Mouse (Mus musculus) skeletal muscle tissue, adult 2 months (tissue): ENCODE measurements at regions not wholly inside any gene's neighbourhood (a gene's known extent, or its start where the extent isn't known, plus 50 kb on each side); places are given as distances from the start of the nearest gene placed in this dataset.

Experiments
- DNase-seq: peaks from one replicate; pipeline ENCODE4 v3.0.0-alpha.2; 2012; ENCODE audit warnings: low read depth, low spot score

- no peak for DNase-seq
Measured at GRCm38 (mm10) chr1:61316736-61317135, 321.9 kb upstream of the Pard3b start.

GRCm38 (mm10) chr1:61318042-61318441, 320.6 kb upstream of the Pard3b start:
- DNase-seq: no peak

- DNase-seq: no peak
Measured at GRCm38 (mm10) chr1:61321513-61322145, 317.0 kb upstream of the Pard3b start.

- no peak for DNase-seq
Measured at GRCm38 (mm10) chr1:61331456-61331855, 307.2 kb upstream of the Pard3b start.

GRCm38 (mm10) chr1:61331906-61332305, 306.7 kb upstream of the Pard3b start:
- no peak for DNase-seq

GRCm38 (mm10) chr1:61336367-61336766, 302.3 kb upstream of the Pard3b start:
- no peak for DNase-seq

GRCm38 (mm10) chr1:61352921-61353320, 285.7 kb upstream of the Pard3b start:
- DNase-seq: no peak

- no peak for DNase-seq
Measured at GRCm38 (mm10) chr1:61353481-61353880, 285.1 kb upstream of the Pard3b start.

GRCm38 (mm10) chr1:61355241-61355640, 283.4 kb upstream of the Pard3b start:
- DNase-seq: no peak

GRCm38 (mm10) chr1:61359011-61359930, 279.4 kb upstream of the Pard3b start:
- DNase-seq: no peak

- DNase-seq: no peak
Measured at GRCm38 (mm10) chr1:61372581-61372980, 266.0 kb upstream of the Pard3b start.

GRCm38 (mm10) chr1:61373661-61374491, 264.7 kb upstream of the Pard3b start:
- DNase-seq: peak; percentile 52

GRCm38 (mm10) chr1:61376417-61376816, 262.2 kb upstream of the Pard3b start:
- peak; percentile 5 for DNase-seq

GRCm38 (mm10) chr1:61377070-61377469, 261.6 kb upstream of the Pard3b start:
- DNase-seq: peak; percentile 59

GRCm38 (mm10) chr1:61378240-61378639, 260.4 kb upstream of the Pard3b start:
- no peak for DNase-seq

GRCm38 (mm10) chr1:61379771-61380517, 258.7 kb upstream of the Pard3b start:
- DNase-seq: no peak

GRCm38 (mm10) chr1:61387587-61387986, 251.0 kb upstream of the Pard3b start:
- DNase-seq: no peak

- DNase-seq: no peak
Measured at GRCm38 (mm10) chr1:61397796-61398195, 240.8 kb upstream of the Pard3b start.

GRCm38 (mm10) chr1:61402339-61402738, 236.3 kb upstream of the Pard3b start:
- DNase-seq: no peak

- DNase-seq: no peak
Measured at GRCm38 (mm10) chr1:61407201-61407600, 231.4 kb upstream of the Pard3b start.

- no peak for DNase-seq
Measured at GRCm38 (mm10) chr1:61414772-61415171, 223.9 kb upstream of the Pard3b start.
